Mouse (Mus musculus) liver, postnatal 0 days (tissue): ENCODE results near the gene Hist1h4h.

ENCODE experiments used
- CTCF ChIP-seq: sonication (generic); IDR thresholded peaks from 2 replicates; pipeline ENCODE4 v1.5.1; 2016; ENCODE audit warnings: antibody characterized with exemption, low read depth
- EP300 ChIP-seq: IDR thresholded peaks from 2 replicates; pipeline ENCODE4 v1.6.1; 2016; ENCODE audit warnings: antibody characterized with exemption, low read depth, mild to moderate bottlenecking

- TF ChIP-seq EP300 (no peak), CTCF (no peak)
Measured at GRCm38 (mm10) chr13:23552962-23553361, 22.1 kb downstream of the Hist1h4h start, which contains the start of gene Hist1h1d.
